Mouse (Mus musculus): ENCODE data around the gene Zar1. TPM values are rescaled to one million over a fixed set of nuclear protein-coding genes. Genes with fewer than 3 reads are reported as not detected.
A peak's percentile ranks its signal among the peaks of the same experiment; 100 is the strongest.
"Not testable (repeated sequence)": the region's sequence is repeated elsewhere in the genome, so short reads cannot be mapped to it uniquely, and the experiment has no call there.

Gene Zar1
- not detected for polyA plus RNA-seq (2021)

GRCm38 (mm10) chr5:72580970-72581332, at the start of gene Zar1:
TSS of gene Zar1 (minus strand) at chr5:72581254.
- POLR2A ChIA-PET; H3K27me3 ChIP-seq; in situ Hi-C loops (cut with MboI; ENCODE audit: low pct_unique_long_range_greater_than_20kb); CTCF ChIA-PET; ATAC-seq; DNase-seq (ENCODE audit: low read depth, low spot score): not testable (repeated sequence)

GRCm38 (mm10) chr5:72630026-72630425, 49.0 kb upstream of the Zar1 start:
- no peak for TF ChIP-seq CTCF (IDR thresholded peaks at IDR 0.05)
- ChIA-PET POLR2A (interaction anchor here (0.8 kb wide), 2 partner anchors 9 to 32 kb away, joined by 5 to 6 read pairs; no protein-coding TSS in a partner anchor), CTCF (interaction anchor here (1.3 to 1.7 kb wide), 3 partner anchors 12 to 35 kb away, joined by 4 to 6 read pairs (median 5); no protein-coding TSS in a partner anchor)
- DNase-seq (ENCODE audit: low read depth, low spot score) (no peak), ATAC-seq (peak; percentile 98)
- in situ Hi-C loops (cut with MboI; ENCODE audit: low pct_unique_long_range_greater_than_20kb), result no loop called here
- H3K27me3 ChIP-seq, result no peaks in the 10 kb centered on the region

GRCm38 (mm10) chr5:72621022-72621421, 40.0 kb upstream of the Zar1 start:
- TF ChIP-seq CTCF (IDR thresholded peaks at IDR 0.05), result peak; percentile 26
- DNase-seq (ENCODE audit: low read depth, low spot score), result no peak
- ATAC-seq, result no peak
- no peaks in the 10 kb centered on the region for H3K27me3 ChIP-seq
- CTCF ChIA-PET, result no interaction called here
- in situ Hi-C loops (cut with MboI; ENCODE audit: low pct_unique_long_range_greater_than_20kb), result no loop called here
- POLR2A ChIA-PET, result interaction anchor here (0.6 kb wide), 1 partner anchor 37 kb away, joined by 3 read pairs; no protein-coding TSS in a partner anchor

- DNase-seq (ENCODE audit: low read depth, low spot score) (no peak), ATAC-seq (no peak)
- POLR2A ChIA-PET, result no interaction called here
- no peak for TF ChIP-seq CTCF (IDR thresholded peaks at IDR 0.05)
- CTCF ChIA-PET, result no interaction called here
- in situ Hi-C loops (cut with MboI; ENCODE audit: low pct_unique_long_range_greater_than_20kb), result no loop called here
- H3K27me3 ChIP-seq, result no peaks in the 10 kb centered on the region
Measured at GRCm38 (mm10) chr5:72617413-72617812, 36.4 kb upstream of the Zar1 start.

- in situ Hi-C loops (cut with MboI; ENCODE audit: low pct_unique_long_range_greater_than_20kb), result no loop called here
- no peak for TF ChIP-seq CTCF (IDR thresholded peaks at IDR 0.05)
- no peak for ATAC-seq
- ChIA-PET CTCF (interaction anchor here (1.9 kb wide), 1 partner anchor 11 kb away, joined by 6 read pairs; no protein-coding TSS in a partner anchor), POLR2A (no interaction called here)
- no peak for DNase-seq (ENCODE audit: low read depth, low spot score)
- H3K27me3 ChIP-seq, result peaks cover 7% of the 10 kb centered on the region
Measured at GRCm38 (mm10) chr5:72603138-72603537, 22.1 kb upstream of the Zar1 start.

GRCm38 (mm10) chr5:72601006-72601405, 20.0 kb upstream of the Zar1 start:
- POLR2A ChIA-PET, result no interaction called here
- DNase-seq (ENCODE audit: low read depth, low spot score), result peak; percentile 3
- H3K27me3 ChIP-seq, result no peaks in the 10 kb centered on the region
- in situ Hi-C loops (cut with MboI; ENCODE audit: low pct_unique_long_range_greater_than_20kb), result no loop called here
- TF ChIP-seq CTCF (IDR thresholded peaks at IDR 0.05), result peak; percentile 73
- peak; percentile 74 for ATAC-seq
- CTCF ChIA-PET, result interaction anchor here (0.7 to 2.9 kb wide), 7 partner anchors 11 to 251 kb away, joined by 3 to 10 read pairs (median 3); no protein-coding TSS in a partner anchor

GRCm38 (mm10) chr5:72587192-72587681, 6.2 kb upstream of the Zar1 start, which contains the start of gene Gm5868:
TSS of gene Gm5868 (minus strand) at chr5:72587551.
- TF ChIP-seq CTCF (IDR thresholded peaks at IDR 0.05), result no peak
- ChIA-PET POLR2A (no interaction called here), CTCF (no interaction called here)
- no peaks in the 10 kb centered on the region for H3K27me3 ChIP-seq
- ATAC-seq (no peak), DNase-seq (ENCODE audit: low read depth, low spot score) (no peak)
- in situ Hi-C loops (cut with MboI; ENCODE audit: low pct_unique_long_range_greater_than_20kb), result no loop called here

GRCm38 (mm10) chr5:72586667-72587191, 5.7 kb upstream of the Zar1 start:
- in situ Hi-C loops (cut with MboI; ENCODE audit: low pct_unique_long_range_greater_than_20kb); ATAC-seq; CTCF ChIA-PET; H3K27me3 ChIP-seq; POLR2A ChIA-PET; DNase-seq (ENCODE audit: low read depth, low spot score): not testable (repeated sequence)

GRCm38 (mm10) chr5:72586122-72586521, 5.1 kb upstream of the Zar1 start:
- POLR2A ChIA-PET; ATAC-seq; DNase-seq (ENCODE audit: low read depth, low spot score); H3K27me3 ChIP-seq; in situ Hi-C loops (cut with MboI; ENCODE audit: low pct_unique_long_range_greater_than_20kb); CTCF ChIA-PET: not testable (repeated sequence)
- peak; percentile 44 for TF ChIP-seq CTCF (IDR thresholded peaks at IDR 0.05)

- POLR2A ChIA-PET; ATAC-seq; DNase-seq (ENCODE audit: low read depth, low spot score); in situ Hi-C loops (cut with MboI; ENCODE audit: low pct_unique_long_range_greater_than_20kb); CTCF ChIA-PET; H3K27me3 ChIP-seq: not testable (repeated sequence)
Measured at GRCm38 (mm10) chr5:72580088-72580969, 725 bp downstream of the Zar1 start.

- in situ Hi-C loops (cut with MboI; ENCODE audit: low pct_unique_long_range_greater_than_20kb); DNase-seq (ENCODE audit: low read depth, low spot score); CTCF ChIA-PET; ATAC-seq; H3K27me3 ChIP-seq: not testable (repeated sequence)
- POLR2A ChIA-PET, result interaction anchor here (0.7 kb wide), 1 partner anchor 180 kb away, joined by 3 read pairs; no protein-coding TSS in a partner anchor
Measured at GRCm38 (mm10) chr5:72579599-72579998, 1.5 kb downstream of the Zar1 start.
